Comparison of ENCODE assay signal across 8 mouse cellular contexts in genomic region chr16:64851563-64852362, GRCm38 (mm10). TPM values are rescaled to one million over a fixed set of nuclear protein-coding genes. Genes with fewer than 3 reads are reported as not detected.
DNase-seq lines count a peak whose midpoint lies in the region; ATAC-seq lines count a peak whose summit lies in the region.

TSS of gene Zfp654 (minus strand) at chr16:64851652.
TSS of gene Cggbp1 (plus strand) at chr16:64851996.

- peak; percentile 86 for ATAC-seq in megakaryocyte progenitor cell, adult 5-6 weeks (replicated peaks; ENCODE audit: poor library complexity)

- peak; percentile 100 for DNase-seq in adipocyte (ENCODE audit: low spot score)
- peak; percentile 99 for DNase-seq in embryo, embryonic 10 days (ENCODE audit: low spot score)
- peak; percentile 98 for DNase-seq in gastrocnemius, postnatal 10 days
- peak; percentile 100 for DNase-seq in induced T-regulatory cell, adult 2 months (ENCODE audit: low read depth)
- peak; percentile 100 for DNase-seq in left cerebral cortex, adult 9 months (ENCODE audit: low spot score in 2 of 2)
- DNase-seq in right cerebral cortex, postnatal 14 days, result peak; percentile 99
- DNase-seq in urinary bladder, postnatal 36 days (ENCODE audit: low spot score in 2 of 2), result peak; percentile 100

RNA-seq across cellular contexts. Expression of gene Zfp654, which starts in this region (rescaled TPM):
- total RNA-seq in gastrocnemius, postnatal 10 days (2021), result 1 to 10 TPM; 7.5 to 8.1 TPM
- 28.5 and 29.3 TPM in 2 replicates for total RNA-seq in megakaryocyte progenitor cell, adult 5-6 weeks (2015)
- 12.6 and 19.9 TPM in 2 replicates for total RNA-seq in megakaryocyte progenitor cell, adult 5-6 weeks (2017)

RNA-seq across cellular contexts. Expression of gene Cggbp1, which starts in this region (rescaled TPM):
- 10 to 100 TPM; 40.8 to 45.4 TPM for total RNA-seq in gastrocnemius, postnatal 10 days (2021)
- 119 and 134 TPM in 2 replicates for total RNA-seq in megakaryocyte progenitor cell, adult 5-6 weeks (2015)
- 81.9 and 107 TPM in 2 replicates for total RNA-seq in megakaryocyte progenitor cell, adult 5-6 weeks (2017)

Comparison
In these comparisons a context has a peak if more than half of its experiments do, and no peak if none do; other contexts are left out.
1. Peak in every context shown above with its lines: DNase-seq and ATAC-seq.